Mouse (Mus musculus) hindbrain, embryonic 14.5 days (tissue): ENCODE measurements at regions not wholly inside any gene's neighbourhood (a gene's known extent, or its start where the extent isn't known, plus 50 kb on each side); places are given as distances from the start of the nearest gene placed in this dataset.

Experiments used
- ATAC-seq: fragments of 200-750 bp; cut with Nextera tagmentation; 2 replicates; pipeline ENCODE4 v1.8.0; 2017; ENCODE audit warnings: moderate number of reproducible peaks, mild to moderate bottlenecking, moderate TSS enrichment, moderate library complexity; ENCODE audit not compliant: low FRiP score
- DNase-seq: peaks from one replicate; pipeline ENCODE4 v3.0.0-alpha.2; 2015; ENCODE audit warnings: low spot score
- H3K27ac ChIP-seq: fragments of 300-500 bp; sonication (generic); 2 replicates; pipeline ENCODE4 v1.5.1; 2014; ENCODE audit warnings: mild to moderate bottlenecking, moderate library complexity
- H3K27me3 ChIP-seq: fragments of 300-500 bp; sonication (generic); 2 replicates; pipeline ENCODE4 v1.6.1; 2014; ENCODE audit warnings: mild to moderate bottlenecking, low read length, mixed read lengths; ENCODE audit not compliant: control insufficient read depth, insufficient read depth
- H3K36me3 ChIP-seq: fragments of 300-500 bp; sonication (generic); replicated peaks from 2 replicates; pipeline ENCODE4 v1.6.1; 2014; ENCODE audit not compliant: control insufficient read depth, insufficient read depth
- H3K4me1 ChIP-seq: fragments of 300-500 bp; sonication (generic); replicated peaks from 2 replicates; pipeline ENCODE4 v1.6.1; 2014; ENCODE audit warnings: antibody characterized with exemption, low read length, mixed read lengths; ENCODE audit not compliant: control insufficient read depth, insufficient read depth
- H3K4me2 ChIP-seq: fragments of 300-500 bp; sonication (generic); replicated peaks from 2 replicates; pipeline ENCODE4 v1.6.1; 2014; ENCODE audit warnings: mild to moderate bottlenecking, moderate library complexity
- H3K4me3 ChIP-seq: fragments of 300-500 bp; sonication (generic); replicated peaks from 2 replicates; pipeline ENCODE4 v1.5.1; 2014; ENCODE audit warnings: mild to moderate bottlenecking, low read length
- H3K9ac ChIP-seq: fragments of 300-500 bp; sonication (generic); 2 replicates; pipeline ENCODE4 v1.6.1; 2014
- H3K9me3 ChIP-seq: fragments of 300-500 bp; sonication (generic); 2 replicates; pipeline ENCODE4 v1.6.1; 2016; ENCODE audit warnings: low read length; ENCODE audit not compliant: control insufficient read depth
- WGBS: fragments of 180-500 bp; shearing (Covaris S2); extraction: QIAGEN DNeasy Blood & Tissue Kit; methylation state at CpG from one replicate; pipeline ENCODE4 v1.1.7; 2014; 5-methylcytosine and 5-hydroxymethylcytosine counted together

GRCm38 (mm10) chr6:117422846-117423573, 254.7 kb downstream of the Cxcl12 start:
- no peak overlapping the region for H3K9ac ChIP-seq
- no peak overlapping the region for H3K4me3 ChIP-seq
- ATAC-seq, result no peak
- no peak overlapping the region for H3K4me2 ChIP-seq
- no peaks in the 10 kb centered on the region for H3K36me3 ChIP-seq
- no peaks in the 10 kb centered on the region; the same call in 1 of the 2 replicates for H3K4me1 ChIP-seq
- H3K27ac ChIP-seq, result no peak overlapping the region
- no peaks in the 10 kb centered on the region for H3K27me3 ChIP-seq
- no peaks in the 10 kb centered on the region for H3K9me3 ChIP-seq
- 82% methylated on average over 10 of the region's 10 CpGs for WGBS
- no peak for DNase-seq

- Histone ChIP-seq H3K4me2 (no peak overlapping the region), H3K36me3 (no peaks in the 10 kb centered on the region), H3K27ac (no peak overlapping the region), H3K4me3 (no peak overlapping the region), H3K9ac (no peak overlapping the region), H3K4me1 (peaks cover 2% of the 10 kb centered on the region; the same call in 1 of the 2 replicates), H3K9me3 (no peaks in the 10 kb centered on the region), H3K27me3 (no peaks in the 10 kb centered on the region)
- WGBS, result 94% methylated on average over 5 of the region's 5 CpGs
- DNase-seq (no peak), ATAC-seq (no peak)
Measured at GRCm38 (mm10) chr6:117426363-117426762, 258.0 kb downstream of the Cxcl12 start.

GRCm38 (mm10) chr6:117427351-117428142, 259.2 kb downstream of the Cxcl12 start:
- H3K27me3 ChIP-seq, result no peaks in the 10 kb centered on the region
- no peak overlapping the region for H3K4me3 ChIP-seq
- peaks cover 2% of the 10 kb centered on the region; the same call in 1 of the 2 replicates for H3K4me1 ChIP-seq
- H3K36me3 ChIP-seq, result no peaks in the 10 kb centered on the region
- no peak overlapping the region for H3K4me2 ChIP-seq
- ATAC-seq (0 out of 2 replicates have a peak, but pooled peaks have one; percentile 68), DNase-seq (no peak)
- no peak overlapping the region for H3K9ac ChIP-seq
- no peaks in the 10 kb centered on the region for H3K9me3 ChIP-seq
- no peak overlapping the region for H3K27ac ChIP-seq
- 39% methylated on average over 12 of the region's 12 CpGs for WGBS

- 86% methylated on average over 11 of the region's 11 CpGs for WGBS
- no peaks in the 10 kb centered on the region for H3K27me3 ChIP-seq
- peaks cover 2% of the 10 kb centered on the region; the same call in 1 of the 2 replicates for H3K4me1 ChIP-seq
- DNase-seq (no peak), ATAC-seq (no peak)
- H3K9me3 ChIP-seq, result no peaks in the 10 kb centered on the region
- no peaks in the 10 kb centered on the region for H3K36me3 ChIP-seq
- H3K4me3 ChIP-seq, result no peak overlapping the region
- no peak overlapping the region for H3K4me2 ChIP-seq
- H3K27ac ChIP-seq, result no peak overlapping the region
- H3K9ac ChIP-seq, result no peak overlapping the region
Measured at GRCm38 (mm10) chr6:117428441-117428840, 260.1 kb downstream of the Cxcl12 start.

- H3K9ac ChIP-seq, result no peak overlapping the region
- no peak for DNase-seq
- WGBS, result 80% methylated on average over 15 of the region's 15 CpGs
- no peak overlapping the region for H3K27ac ChIP-seq
- H3K27me3 ChIP-seq, result no peaks in the 10 kb centered on the region
- peaks cover 2% of the 10 kb centered on the region; the same call in 1 of the 2 replicates for H3K4me1 ChIP-seq
- no peak for ATAC-seq
- no peaks in the 10 kb centered on the region for H3K9me3 ChIP-seq
- H3K36me3 ChIP-seq, result no peaks in the 10 kb centered on the region
- no peak overlapping the region for H3K4me2 ChIP-seq
- no peak overlapping the region for H3K4me3 ChIP-seq
Measured at GRCm38 (mm10) chr6:117430876-117431781, 262.8 kb downstream of the Cxcl12 start.

- H3K4me1 ChIP-seq, result no peaks in the 10 kb centered on the region
- WGBS, result 86% methylated on average over 3 of the region's 3 CpGs
- no peak overlapping the region for H3K4me3 ChIP-seq
- no peaks in the 10 kb centered on the region for H3K27me3 ChIP-seq
- no peak for ATAC-seq
- no peaks in the 10 kb centered on the region for H3K9me3 ChIP-seq
- H3K4me2 ChIP-seq, result no peak overlapping the region
- no peak overlapping the region for H3K27ac ChIP-seq
- DNase-seq, result no peak
- no peak overlapping the region for H3K9ac ChIP-seq
- H3K36me3 ChIP-seq, result no peaks in the 10 kb centered on the region
Measured at GRCm38 (mm10) chr6:117436851-117437250, 268.5 kb downstream of the Cxcl12 start.

GRCm38 (mm10) chr6:117437411-117438101, 269.2 kb downstream of the Cxcl12 start:
- ATAC-seq, result no peak
- 50% methylated on average over 10 of the region's 10 CpGs for WGBS

GRCm38 (mm10) chr6:117448652-117449051, 280.3 kb downstream of the Cxcl12 start:
- DNase-seq (no peak), ATAC-seq (no peak)
- WGBS, result 85% methylated on average over 3 of the region's 3 CpGs
- Histone ChIP-seq H3K4me3 (no peak overlapping the region), H3K27me3 (no peaks in the 10 kb centered on the region), H3K4me1 (no peaks in the 10 kb centered on the region), H3K9ac (no peak overlapping the region), H3K27ac (no peak overlapping the region), H3K36me3 (no peaks in the 10 kb centered on the region), H3K4me2 (no peak overlapping the region), H3K9me3 (no peaks in the 10 kb centered on the region)

More at GRCm38 (mm10) chr6:117437411-117438101, 269.2 kb downstream of the Cxcl12 start:
- Histone ChIP-seq H3K27me3 (no peaks in the 10 kb centered on the region), H3K4me1 (no peaks in the 10 kb centered on the region), H3K27ac (no peak overlapping the region), H3K9ac (no peak overlapping the region), H3K4me2 (no peak overlapping the region), H3K4me3 (no peak overlapping the region), H3K9me3 (no peaks in the 10 kb centered on the region), H3K36me3 (no peaks in the 10 kb centered on the region)
- no peak for DNase-seq
